Mouse (Mus musculus) MEL (cell line): Measurements from ENCODE around the gene Klhdc9.

ENCODE experiments used
- E2F4 ChIP-seq: IDR thresholded peaks from 2 replicates; pipeline ENCODE4 v1.6.1; 2011; ENCODE audit warnings: low read depth, low read length, improper control_type of control experiment, borderline replicate concordance
- MAFK ChIP-seq: IDR thresholded peaks from 2 replicates; pipeline ENCODE4 v1.6.1; 2011; ENCODE audit warnings: low read depth, mild to moderate bottlenecking, low read length, improper control_type of control experiment, borderline replicate concordance

DNA sequence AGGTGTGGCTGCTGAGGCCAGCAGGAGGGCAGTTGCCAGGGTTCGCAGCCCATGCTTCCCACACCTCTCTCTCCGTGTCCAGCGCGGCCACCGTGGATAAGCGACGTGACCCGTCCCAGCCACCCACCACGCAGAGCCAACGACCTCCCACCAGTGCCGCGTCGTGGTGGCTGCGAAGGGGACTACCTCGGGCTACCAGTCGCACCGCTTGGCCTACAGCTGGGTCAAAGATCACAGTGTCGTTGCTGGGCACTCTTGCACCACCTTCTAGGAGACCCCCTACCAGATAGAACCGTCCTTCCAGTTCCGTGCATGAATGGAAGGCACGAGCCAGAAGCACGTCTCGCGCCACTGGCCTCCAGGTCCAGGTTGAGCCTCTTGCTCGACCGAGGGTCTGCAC lies 345 bp downstream of the Klhdc9 start:
- TF ChIP-seq MAFK (no peak), E2F4 (no peak)
